Mouse (Mus musculus) thymus, postnatal 4 days (tissue): ENCODE data around the gene Tmem198.

Experiments used
- DNase-seq: peaks from one replicate; pipeline ENCODE4 v3.0.0; 2021

Tmem198 gene

DNA sequence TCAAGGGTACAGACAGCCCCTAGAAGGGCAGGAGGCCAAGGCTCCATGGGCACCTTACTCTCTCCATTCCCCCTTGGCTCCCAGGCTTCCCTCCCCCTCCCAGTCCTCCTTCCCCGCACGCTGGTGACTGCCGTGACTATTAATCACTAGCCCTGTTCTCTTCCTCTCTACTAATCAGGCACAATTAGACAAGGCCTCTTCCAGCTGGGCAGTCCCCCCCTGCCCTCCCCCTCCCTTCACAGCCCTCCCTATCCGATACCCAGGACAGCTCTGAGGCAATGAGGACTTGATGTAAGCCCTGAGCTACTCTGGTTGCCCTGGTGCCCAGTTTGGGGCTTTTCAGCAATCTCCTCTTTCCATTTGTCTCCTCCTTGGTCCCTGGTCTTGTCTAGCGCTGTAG lies 23.4 kb upstream of the Tmem198 start:
- no peak for DNase-seq

- peak; percentile 50 for DNase-seq
These were observed 22.4 kb upstream of the Tmem198 start for GRCm38 (mm10) chr1:75456746-75457564.

- no peak for DNase-seq
These were observed 21.7 kb upstream of the Tmem198 start for GRCm38 (mm10) chr1:75457710-75458024.

DNA sequence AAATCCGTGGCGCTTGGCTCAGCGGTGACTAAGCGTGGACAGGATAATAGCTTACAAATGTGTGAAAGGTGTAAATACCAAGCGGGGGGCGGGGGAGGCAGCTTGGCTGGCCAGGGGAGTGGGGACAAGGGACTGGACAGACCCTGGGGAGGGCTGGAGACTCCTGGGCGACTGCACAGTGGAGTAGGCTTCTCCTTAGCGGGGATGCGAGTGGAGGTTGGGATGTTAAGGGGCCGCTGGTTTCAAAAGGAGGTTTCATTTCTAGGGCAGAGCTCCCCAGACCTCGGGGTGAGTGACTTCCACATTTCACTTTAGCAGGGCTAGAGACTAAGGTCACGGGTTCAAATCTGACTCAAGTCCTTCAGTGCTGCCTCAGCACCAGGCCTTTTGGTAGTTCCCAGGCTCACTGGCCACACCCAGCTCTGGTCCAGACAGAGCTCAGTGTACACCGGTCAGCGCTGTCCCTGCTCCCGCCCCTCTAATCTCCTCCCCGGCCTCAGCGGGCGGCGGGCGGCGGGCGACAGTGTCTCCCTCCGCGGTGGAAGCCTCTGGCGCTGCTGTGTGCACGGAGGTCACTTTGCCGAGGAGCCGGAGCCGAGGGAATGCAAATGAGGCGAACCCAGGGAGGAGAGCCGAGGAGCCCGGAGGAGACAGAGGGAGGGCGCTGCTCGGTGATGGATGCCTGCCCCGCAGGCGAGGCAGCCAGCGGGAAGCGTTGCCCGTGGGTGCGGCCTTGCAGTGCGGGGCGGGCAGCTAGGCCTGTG lies 21.1 kb upstream of the Tmem198 start:
- no peak for DNase-seq

GRCm38 (mm10) chr1:75458789-75459684 lies 20.3 kb upstream of the Tmem198 start:
- no peak for DNase-seq

GRCm38 (mm10) chr1:75460297-75460696 lies 19.0 kb upstream of the Tmem198 start:
- no peak for DNase-seq

DNA sequence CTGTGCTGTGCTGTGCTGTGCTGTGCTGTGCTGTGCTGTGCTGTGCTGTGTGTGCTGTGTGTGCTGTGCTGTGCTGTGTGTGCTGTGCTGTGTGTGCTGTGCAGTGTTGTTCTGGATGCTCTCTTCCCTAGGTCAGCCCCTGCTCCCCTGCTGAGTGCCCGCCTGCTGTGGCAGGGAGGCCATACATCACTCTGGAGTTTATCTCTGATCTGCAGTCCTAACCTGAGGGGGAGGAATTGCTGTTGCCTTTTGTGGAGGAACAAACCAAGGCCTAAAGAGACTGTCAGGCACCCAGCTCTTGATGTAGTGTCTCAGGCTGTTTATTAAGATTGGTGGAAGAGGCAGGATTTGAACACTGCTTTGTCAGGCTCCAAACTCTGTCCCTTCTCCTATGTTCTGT lies 16.7 kb upstream of the Tmem198 start:
- DNase-seq: no peak

GRCm38 (mm10) chr1:75463652-75464204 lies 15.6 kb upstream of the Tmem198 start:
- no peak for DNase-seq

DNA sequence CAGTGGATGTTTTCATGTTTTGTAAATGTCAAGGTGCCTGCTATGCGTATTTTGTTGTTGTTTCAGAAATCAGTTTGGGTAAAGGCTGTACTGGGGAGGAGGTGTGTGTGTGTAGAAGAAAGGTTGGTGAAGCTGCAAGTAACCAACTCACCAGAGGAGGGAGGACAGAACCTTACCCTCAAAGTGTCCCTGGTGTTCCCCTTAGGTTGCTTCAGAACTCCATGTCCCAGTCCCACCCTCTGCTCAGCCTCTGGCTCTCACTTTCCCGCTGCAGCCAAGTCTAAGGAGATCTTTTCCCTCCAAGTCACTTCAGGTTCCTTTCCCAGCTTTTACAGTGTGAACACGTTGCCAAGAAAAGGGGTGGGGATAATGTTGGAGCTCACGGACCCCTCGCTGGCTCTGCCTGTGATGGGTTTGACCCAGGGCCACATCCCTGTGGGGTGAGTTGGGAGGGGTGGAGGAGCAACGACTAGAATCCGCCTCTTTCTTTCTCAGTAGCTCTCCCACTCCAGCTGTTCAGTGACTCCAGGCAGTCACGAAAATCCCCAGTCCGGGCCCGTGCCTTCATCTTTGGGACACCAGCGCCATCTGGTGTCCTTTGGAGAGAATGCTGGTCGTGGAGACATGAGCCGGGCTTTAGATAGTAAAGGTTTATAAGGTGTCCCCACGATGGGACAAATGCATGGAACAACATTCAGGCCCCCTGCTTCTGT lies 12.0 kb upstream of the Tmem198 start:
- DNase-seq: peak; percentile 79

DNA sequence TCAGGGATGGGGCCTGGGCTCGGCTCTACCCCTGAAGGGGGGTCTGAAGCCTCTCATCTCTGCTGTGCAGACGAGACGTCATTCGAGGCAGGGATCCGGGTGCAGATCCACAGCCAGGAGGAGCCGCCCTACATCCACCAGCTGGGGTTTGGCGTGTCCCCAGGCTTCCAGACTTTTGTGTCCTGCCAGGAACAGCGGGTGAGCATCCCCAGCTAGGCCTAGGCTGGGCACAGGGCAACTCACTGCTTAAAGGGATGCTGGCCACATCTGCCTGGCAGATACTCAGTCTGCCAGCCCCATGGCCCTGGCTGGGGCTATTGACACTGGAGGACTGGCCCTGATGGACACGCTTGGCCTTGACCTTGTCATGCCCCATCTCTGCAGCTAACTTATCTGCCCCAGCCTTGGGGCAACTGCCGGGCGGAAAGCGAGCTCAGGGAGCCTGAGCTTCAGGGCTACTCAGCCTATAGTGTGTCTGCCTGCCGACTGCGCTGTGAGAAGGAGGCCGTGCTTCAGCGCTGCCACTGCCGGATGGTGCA lies 10.0 kb upstream of the Tmem198 start:
- DNase-seq: no peak

DNA sequence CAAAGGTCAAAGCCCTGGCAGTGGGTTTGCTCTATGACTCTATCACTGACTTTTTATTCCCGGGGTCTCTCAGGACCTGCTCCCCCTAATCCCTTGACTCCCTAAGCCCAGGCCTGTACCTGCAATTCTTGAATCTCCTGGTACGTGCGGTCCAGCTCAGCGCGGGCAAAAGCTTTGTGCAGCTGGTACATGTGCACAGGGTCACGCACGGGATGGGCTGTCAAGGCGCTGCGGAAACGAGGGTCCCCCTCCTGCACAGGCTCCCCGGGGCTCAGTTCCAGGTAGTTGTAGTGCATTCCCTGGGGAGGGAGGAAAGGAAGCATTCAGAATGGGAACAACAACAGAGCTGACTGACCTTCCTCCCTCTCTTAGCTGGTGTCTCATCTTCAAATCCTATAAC lies 2.9 kb upstream of the Tmem198 start:
- no peak for DNase-seq

DNA sequence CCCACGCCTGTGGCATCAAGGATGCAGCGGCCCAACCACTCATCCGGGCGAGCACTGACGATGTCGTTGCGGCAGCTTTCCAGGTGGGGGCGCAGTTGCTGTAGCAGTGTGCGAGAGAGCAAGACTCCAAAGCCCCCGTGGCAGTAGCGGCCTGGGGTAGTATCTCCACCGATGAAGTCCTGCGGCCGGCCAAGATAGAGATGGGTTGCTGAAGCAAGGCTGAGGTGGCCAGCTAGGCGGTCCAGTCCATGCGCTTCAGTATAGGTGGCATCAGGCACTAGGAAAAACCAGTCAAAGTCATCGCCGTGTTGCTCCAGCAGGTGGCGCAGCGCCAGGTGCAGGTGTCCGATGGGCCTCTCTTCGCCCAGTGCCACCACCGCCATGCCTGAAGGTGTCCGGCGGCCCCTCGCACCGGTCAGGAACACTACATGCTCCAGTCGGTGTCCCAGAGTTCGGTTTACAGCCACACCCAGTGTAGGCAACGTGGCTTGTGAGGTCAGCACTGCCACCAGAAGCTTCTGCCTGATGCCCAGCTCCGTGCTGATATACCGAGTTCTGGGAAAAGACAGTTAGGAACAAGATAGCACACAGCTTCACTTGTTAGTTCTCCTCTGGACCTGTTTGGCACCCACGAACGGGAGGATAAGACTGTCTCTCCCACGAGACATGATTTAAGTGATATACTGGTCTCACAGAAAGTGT lies 1.9 kb upstream of the Tmem198 start:
- peak; percentile 90 for DNase-seq

GRCm38 (mm10) chr1:75477966-75478290 lies 1.4 kb upstream of the Tmem198 start:
- DNase-seq: no peak

DNA sequence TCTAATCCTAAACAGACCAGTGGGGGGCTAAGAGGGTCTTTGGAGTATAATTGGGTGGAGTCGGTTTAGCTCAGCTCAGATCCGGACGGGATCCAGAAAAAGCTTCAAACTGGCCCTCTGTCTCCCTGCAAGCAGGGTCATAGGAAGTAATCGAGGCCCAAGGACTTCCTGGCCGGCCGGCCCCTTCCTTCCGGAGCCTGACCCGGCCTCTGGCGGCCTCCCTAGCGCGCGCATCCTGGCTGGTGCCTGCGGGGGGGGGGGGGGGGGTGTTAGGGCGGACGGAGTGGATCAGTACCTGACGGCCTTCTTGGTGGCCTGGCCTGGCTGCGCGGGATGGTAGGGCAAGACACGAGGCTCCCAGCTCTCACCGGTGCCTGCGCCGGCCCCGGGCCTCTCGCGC lies 835 bp upstream of the Tmem198 start:
- DNase-seq: no peak

DNA sequence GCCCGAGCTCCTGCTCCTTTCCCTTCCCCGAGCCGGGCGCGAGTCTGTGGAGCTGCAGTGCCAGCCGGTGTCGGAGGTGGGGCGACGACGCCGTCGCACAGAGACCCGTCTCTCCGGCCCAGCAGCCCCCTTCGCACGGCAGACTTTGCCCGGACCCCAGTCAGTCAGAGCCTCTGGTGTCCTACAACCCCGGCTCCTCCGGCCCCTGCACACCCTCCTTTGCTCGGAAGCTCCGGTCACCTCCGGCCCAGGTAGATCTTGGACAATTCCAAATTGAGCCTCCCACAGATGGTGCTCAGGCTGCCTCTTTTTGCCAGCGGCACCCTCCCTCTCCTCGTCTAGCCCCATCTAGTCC lies 280 bp downstream of the Tmem198 start:
- no peak for DNase-seq

DNA sequence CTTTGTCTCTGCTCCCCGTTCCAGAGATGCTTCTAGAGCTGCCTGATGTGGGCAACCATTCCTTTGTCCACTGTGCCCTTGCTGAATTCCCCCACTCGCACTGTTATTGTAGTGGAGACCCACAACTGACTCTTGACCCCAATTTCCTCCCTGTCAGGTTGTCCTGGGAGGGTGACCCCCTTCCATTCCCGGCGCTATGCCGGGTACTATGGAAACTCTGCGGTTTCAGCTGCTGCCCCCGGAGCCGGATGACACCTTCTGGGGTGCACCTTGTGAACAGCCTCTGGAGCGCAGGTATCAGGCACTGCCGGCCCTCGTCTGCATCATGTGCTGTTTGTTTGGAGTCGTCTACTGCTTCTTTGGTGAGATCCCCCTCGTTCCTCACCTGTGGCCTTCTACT lies 704 bp downstream of the Tmem198 start:
- no peak for DNase-seq

- DNase-seq: no peak
These were observed 1.4 kb downstream of the Tmem198 start for GRCm38 (mm10) chr1:75480735-75481134.

DNA sequence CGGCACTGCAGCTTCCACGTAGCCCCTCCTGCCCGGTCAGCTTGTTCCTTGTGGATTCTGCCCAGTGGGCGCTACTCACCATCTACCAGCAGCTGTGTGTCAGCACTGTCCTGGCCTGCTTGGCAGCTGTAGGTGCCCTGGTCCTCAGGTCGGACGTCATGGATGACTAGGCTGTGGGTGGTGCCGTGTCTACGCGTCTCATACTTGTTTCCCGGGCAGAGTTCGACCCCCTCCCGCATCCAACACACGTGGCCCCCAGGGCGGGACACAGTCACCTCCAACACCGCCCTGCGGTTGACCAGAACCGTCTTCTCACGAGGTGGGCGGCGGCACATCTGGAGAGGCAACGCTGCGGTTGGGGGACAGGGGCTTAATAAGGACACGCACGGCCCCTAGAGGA lies 7.2 kb downstream of the Tmem198 start:
- DNase-seq: no peak

DNA sequence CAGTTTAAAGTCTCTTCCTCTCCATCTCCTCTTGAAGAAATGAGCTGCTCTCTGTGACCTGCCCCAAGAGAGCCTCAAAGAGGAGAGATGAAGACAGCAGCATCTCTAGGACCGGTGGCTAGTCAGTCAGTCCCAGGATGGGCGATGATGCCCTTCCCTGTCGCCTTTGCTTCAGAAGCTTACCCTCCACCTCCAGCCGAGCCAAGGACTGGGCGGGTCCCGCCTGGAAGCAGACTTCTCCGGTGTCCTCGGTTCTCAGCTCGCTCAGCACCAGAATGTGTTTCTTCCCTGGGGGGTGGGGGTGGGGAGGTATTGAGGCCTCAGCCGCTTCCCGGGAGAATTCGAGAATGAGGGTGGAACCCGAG lies 7.7 kb downstream of the Tmem198 start:
- no peak for DNase-seq

DNA sequence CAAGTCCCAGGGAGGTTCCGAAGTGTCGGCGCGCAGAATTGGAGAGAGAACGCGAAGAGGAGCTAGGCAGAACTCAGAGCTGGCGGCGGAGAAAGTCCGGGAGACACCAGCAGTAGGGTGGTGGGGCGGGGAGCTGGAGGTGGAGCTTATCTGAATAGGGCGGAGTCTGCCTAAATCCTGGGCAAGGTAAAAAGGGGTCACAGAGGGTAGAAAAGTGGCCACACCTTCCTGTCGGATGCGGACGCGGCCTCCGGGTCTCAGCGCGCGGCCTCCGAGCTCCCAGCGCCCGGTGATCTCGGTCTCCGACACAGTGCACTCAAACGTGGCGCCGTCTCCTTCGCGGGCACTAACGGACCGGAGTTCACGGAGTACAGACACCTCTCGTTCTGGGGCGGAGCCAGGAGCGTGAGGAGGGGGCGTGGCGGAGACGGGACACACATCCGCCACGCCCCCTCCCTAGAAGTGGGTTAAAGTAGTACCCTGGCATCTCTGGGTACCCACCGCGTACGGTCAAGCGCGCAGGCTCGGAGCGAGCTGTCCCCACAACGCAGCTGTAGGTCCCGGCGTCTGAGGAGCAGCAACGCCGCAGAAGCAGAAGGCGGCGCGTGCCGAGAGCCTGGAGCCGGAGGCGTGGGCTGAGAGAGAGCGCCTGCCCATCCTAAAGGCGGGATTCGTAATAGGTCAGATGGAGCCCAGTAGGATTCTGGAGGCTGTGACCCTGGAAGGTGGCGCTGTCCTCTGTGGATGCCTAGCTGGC lies 8.3 kb downstream of the Tmem198 start:
- DNase-seq: peak; percentile 84
